Mouse (Mus musculus) lung, adult 2 months (tissue): Measurements from ENCODE around the gene Tlx2. TPM values are rescaled to one million over a fixed set of nuclear protein-coding genes. Genes with fewer than 3 reads are reported as not detected.

Experiments used
- DNase-seq: peaks from one replicate; pipeline ENCODE4 v3.0.0; 2022
- H3K4me1 ChIP-seq: fragments of 200-500 bp; 2 replicates; pipeline ENCODE4 v1.6.1; 2011; ENCODE audit warnings: low read length; ENCODE audit not compliant: control insufficient read depth, insufficient read depth
- H3K4me3 ChIP-seq: fragments of 200-500 bp; replicated peaks from 2 replicates; pipeline ENCODE3; 2011; ENCODE audit warnings: low read depth, mild to moderate bottlenecking, control low read depth, low read length; ENCODE audit errors: extremely low read depth
- CTCF ChIP-seq: fragments of 200-500 bp; IDR thresholded peaks from 2 replicates; pipeline ENCODE4 v1.5.1; 2011; ENCODE audit warnings: mild to moderate bottlenecking, low read length, control low read depth; ENCODE audit not compliant: insufficient read depth
- POLR2A ChIP-seq: fragments of 200-500 bp; IDR thresholded peaks from 2 replicates; pipeline ENCODE4 v1.6.1; 2011; ENCODE audit warnings: low read depth, mild to moderate bottlenecking, control low read depth, low read length, borderline replicate concordance; ENCODE audit errors: extremely low read depth
- WGBS: fragments of 180-500 bp; shearing (Covaris S2); methylation state at CpG from one replicate; pipeline ENCODE4 v1.1.7; 2018; 5-methylcytosine and 5-hydroxymethylcytosine counted together
- polyA plus RNA-seq: library from polyadenylated mRNA; depleted of rRNA; stranded (reverse); fragments of >200 nt; gene quantifications from 2 replicates; pipeline ENCODE4 v1.2.3, GENCODE M21; 2012; rRNA removed

The Tlx2 gene
- polyA plus RNA-seq, 1 experiment: 0.09 TPM

DNA sequence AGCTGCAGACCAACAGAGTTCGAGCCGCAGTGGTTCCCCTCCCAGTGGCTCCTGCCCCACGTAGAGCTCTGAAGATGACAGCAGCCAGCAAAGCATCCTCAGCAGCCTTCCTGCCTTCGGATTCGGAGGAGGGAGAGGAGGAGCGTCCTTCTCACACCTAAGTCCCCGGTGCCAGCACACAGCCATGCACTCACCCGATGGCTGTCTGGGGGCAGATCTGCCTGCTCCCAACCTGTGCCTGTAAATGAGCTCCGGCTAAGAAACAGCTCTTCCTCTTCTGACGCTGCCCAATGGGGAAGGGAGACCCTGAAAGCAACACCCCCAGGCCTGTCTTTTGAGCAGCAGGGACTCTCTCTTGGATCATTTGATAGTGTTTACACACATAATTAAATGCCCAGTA lies 40.3 kb downstream of the Tlx2 start:
- WGBS: 61% methylated on average over 10 of the region's 10 CpGs
- Histone ChIP-seq H3K4me1 (no peaks in the 10 kb centered on the region; the same call in 1 of the 2 replicates), H3K4me3 (no peak overlapping the region)
- DNase-seq: no peak
- TF ChIP-seq POLR2A (no peak), CTCF (no peak)

DNA sequence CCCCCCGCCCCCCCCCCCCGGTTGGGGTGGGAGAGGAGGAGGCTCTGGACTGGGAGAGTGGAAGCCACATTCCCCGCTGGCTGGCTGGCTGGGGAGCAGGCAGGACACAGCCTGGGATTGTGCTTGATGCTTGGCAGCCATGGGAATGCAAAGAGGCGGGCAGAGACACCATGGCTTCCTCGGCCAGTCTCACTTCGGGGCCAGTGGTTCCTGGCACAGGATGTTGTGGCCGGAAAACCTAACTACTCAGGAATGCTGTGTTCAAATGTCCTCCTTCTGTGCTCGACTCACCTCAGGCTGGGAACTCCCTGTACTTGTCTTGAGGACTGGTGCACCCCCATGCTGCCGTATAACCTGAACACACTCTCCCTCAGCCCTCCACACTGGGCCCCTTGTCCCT lies 42.4 kb downstream of the Tlx2 start:
- no peak for DNase-seq
- 25% methylated on average over 8 of the region's 9 CpGs for WGBS
- Histone ChIP-seq H3K4me1 (no peaks in the 10 kb centered on the region; the same call in 1 of the 2 replicates), H3K4me3 (no peak overlapping the region)
- no peak for TF ChIP-seq CTCF

DNA sequence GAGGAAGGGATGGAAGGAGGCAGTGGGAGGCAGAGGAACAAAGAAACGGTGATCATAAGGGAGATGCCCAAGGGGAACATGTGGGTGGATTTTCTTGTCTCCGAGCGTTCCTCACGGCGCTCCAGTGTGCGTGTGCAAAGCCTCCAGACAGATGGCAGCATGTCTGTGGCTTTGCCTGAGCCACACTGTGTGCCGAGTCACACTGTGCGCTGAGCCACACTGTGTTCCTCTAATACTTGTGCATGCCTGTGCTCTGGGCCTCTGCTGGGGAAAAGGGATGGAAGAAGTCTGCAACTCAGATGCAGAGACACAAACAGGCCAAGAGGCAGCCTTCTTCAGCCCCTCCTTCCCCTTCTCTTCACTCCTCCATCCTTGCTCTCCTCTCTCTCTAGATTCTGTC lies 42.8 kb downstream of the Tlx2 start:
- Histone ChIP-seq H3K4me1 (no peaks in the 10 kb centered on the region; the same call in 1 of the 2 replicates), H3K4me3 (no peak overlapping the region)
- 83% methylated on average over 8 of the region's 8 CpGs for WGBS
- TF ChIP-seq POLR2A: no peak
- no peak for DNase-seq

DNA sequence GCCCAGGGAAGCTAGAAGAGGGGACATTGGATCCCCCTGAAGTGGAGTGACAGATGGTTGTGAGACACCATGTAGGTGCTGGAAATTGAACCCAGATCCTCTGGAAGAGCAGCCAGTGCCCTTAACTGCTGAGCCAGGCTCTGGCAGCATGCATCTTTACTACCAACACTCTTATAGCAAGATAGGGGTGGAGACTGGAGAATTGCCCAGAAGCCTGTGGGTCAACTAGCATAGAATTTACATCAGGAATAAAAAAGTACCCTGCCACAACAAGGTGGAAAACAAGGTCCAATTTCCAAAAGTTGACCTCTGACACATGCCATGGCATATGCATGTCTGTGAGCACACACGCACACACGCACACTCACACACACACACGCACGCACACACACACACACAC lies 44.9 kb downstream of the Tlx2 start:
- no peak for DNase-seq
- Histone ChIP-seq H3K4me1 (no peaks in the 10 kb centered on the region; the same call in 1 of the 2 replicates), H3K4me3 (no peak overlapping the region)
- no peak for TF ChIP-seq POLR2A
- TF ChIP-seq CTCF: no peak
- 100% methylated on average over 1 of the region's 4 CpGs for WGBS

DNA sequence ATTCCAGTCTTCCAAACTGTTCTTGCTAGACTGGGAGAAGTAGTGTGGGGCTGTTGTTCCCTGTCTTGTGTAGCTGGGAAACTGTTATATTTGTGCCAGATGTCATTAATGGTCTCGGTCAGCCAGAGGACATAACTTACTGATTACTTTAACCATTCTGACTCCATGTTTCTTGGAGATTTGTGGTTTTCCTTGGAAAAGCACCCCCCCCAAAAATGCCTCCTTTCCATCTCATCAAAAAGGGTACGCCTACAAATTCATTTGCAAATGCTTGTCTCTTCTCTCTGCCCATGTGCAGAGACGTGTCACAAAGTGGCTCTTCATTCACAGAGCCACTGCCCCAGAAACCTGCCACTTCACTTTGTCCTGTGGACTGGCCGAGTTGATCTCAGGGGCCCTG lies 45.7 kb downstream of the Tlx2 start:
- Histone ChIP-seq H3K4me1 (no peaks in the 10 kb centered on the region; the same call in 1 of the 2 replicates), H3K4me3 (no peak overlapping the region)
- WGBS: 57% methylated on average over 4 of the region's 4 CpGs
- no peak for DNase-seq
- no peak for TF ChIP-seq CTCF
- TF ChIP-seq POLR2A: no peak

DNA sequence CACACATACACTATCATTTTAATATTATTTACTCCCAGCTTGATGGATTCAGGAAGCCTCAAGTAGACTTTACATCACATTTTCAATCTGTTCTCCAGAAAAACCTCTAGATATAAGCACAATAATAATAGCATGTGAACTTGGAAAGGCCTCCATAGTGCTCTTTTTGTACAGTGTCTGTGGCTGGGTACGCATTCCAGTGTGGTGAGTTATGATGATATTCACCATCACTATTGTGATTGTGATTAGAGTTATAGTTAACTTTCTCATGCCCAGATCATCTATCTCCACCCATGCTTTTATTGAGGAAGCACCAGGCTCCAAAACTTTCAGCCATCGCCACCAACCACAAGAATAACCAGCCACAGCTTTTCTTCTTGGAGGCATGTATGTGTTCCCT lies 46.3 kb downstream of the Tlx2 start:
- no peak for DNase-seq

DNA sequence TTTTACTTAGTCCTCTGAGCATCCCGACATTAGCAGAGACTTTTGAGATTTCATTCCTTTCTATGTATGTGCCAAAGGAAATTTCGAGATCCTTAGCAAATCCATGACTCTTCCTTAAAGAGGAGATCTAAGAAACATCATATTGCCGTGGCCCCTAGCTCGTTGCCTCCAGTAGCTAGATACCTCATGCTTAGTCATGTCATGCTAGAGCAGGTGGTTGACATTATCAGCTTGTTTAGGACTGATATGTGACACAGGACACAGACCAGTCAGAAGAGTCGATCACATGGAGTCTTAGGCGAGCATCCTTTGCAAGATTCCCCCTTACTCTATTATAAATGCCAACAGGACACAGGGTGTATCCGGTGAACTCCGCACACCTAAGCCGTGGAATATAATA lies 47.1 kb downstream of the Tlx2 start:
- WGBS: 87% methylated on average over 9 of the region's 9 CpGs

More for the DNA sequence above, 46.3 kb downstream of the Tlx2 start:
- no peak for TF ChIP-seq CTCF
- TF ChIP-seq POLR2A: no peak
- H3K4me3 ChIP-seq: no peak overlapping the region
- H3K4me1 ChIP-seq: no peaks in the 10 kb centered on the region; the same call in 1 of the 2 replicates
- WGBS: 91% methylated on average over 2 of the region's 2 CpGs

DNA sequence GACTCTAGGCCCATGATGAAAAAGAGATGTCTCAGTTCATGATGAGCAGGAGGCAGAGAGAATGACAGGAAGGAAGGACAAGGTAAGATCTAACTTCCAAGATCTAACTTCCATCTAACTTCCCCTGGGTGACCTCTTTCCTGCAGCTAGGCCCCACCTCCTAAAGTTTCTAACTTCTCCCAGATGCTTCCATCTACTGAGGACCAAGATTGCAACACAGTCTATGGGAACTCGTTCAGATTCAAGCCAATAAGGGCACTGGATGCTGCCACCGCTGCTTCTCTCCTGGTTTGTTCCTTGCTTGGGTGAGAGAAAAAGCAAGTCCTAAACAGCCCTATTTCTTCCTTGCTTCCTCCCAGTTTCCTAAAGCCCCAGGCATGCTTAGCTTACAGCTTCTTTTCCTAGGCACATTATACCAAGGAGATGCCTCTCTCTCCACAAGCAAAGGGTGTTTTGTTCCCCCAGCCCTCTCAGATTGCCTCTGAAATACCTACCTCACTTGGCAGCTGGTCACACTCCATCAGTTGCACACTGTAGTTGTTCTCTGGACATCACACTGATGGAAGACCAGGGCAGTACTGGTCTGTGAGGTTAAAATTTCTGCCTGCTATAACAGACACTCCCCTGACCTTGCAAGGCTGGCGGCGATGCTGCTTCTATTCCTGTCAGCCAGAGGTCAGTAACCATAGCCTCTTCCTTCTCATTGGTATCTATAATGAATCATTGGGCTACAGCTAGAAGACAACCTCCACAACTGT lies 49.1 kb downstream of the Tlx2 start:
- DNase-seq: no peak
- TF ChIP-seq CTCF (no peak), POLR2A (no peak)
- H3K4me3 ChIP-seq: no peak overlapping the region
- peaks cover 5% of the 10 kb centered on the region; the same call in 1 of the 2 replicates for H3K4me1 ChIP-seq
- 68% methylated on average over 4 of the region's 4 CpGs for WGBS

More for the DNA sequence above, 47.1 kb downstream of the Tlx2 start:
- no peak for DNase-seq
- TF ChIP-seq POLR2A: no peak
- no peak for TF ChIP-seq CTCF
- no peak overlapping the region for H3K4me3 ChIP-seq
- H3K4me1 ChIP-seq: no peaks in the 10 kb centered on the region; the same call in 1 of the 2 replicates

DNA sequence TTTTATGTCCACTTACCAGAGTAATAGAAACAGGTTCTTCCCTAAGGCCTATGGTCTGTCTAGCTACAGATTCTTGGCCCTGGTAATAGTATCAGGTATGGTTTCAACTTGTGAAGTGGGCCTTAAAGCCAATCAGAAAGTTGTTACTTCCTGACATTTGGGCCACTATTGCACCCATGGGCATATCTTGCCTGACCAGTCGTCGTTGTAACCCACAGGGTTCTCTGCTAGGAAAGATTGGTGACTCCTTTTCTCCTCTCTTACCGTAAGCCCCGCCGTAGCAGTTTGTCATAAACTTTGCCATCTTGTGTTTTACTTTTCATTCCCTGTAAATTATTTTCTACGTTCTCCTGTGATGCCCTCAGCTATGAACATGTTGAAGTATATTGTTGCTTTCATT lies 50.0 kb downstream of the Tlx2 start:
- TF ChIP-seq CTCF (no peak), POLR2A (no peak)
- 89% methylated on average over 6 of the region's 6 CpGs for WGBS

DNA sequence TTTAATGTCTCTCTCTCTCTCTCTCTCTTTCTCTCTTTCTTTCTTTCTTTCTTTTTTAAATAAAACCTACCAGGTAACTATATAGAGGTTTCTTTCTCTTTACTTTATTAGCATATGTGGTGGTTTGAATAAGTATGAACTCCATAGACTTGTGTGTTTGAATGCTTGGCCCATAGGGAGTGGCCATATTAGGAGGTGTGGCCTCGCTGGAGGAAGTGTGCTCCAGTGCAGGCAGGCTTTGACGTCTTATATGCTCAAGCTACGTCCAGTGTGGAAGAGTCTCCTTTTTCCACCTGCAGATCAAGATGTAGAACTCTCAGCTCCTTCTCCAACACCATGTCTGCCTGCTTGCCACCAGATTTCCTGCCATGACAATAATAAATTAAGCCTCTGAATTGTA lies 51.0 kb downstream of the Tlx2 start:
- 66% methylated on average over 3 of the region's 3 CpGs for WGBS
- DNase-seq: no peak
- TF ChIP-seq CTCF: no peak
- no peak for TF ChIP-seq POLR2A
- H3K4me3 ChIP-seq: no peak overlapping the region
- peaks cover 10% of the 10 kb centered on the region for H3K4me1 ChIP-seq

More for the DNA sequence above, 50.0 kb downstream of the Tlx2 start:
- Histone ChIP-seq H3K4me1 (peaks cover 6% of the 10 kb centered on the region), H3K4me3 (no peak overlapping the region)
- no peak for DNase-seq

Other genes with a start within 250 kb of the Tlx2 start
- gene Sema4f, start 130.5 kb downstream of the Tlx2 start, polyA plus RNA-seq: 15.3 and 18.3 TPM in 2 replicates
- gene M1ap, start 123.4 kb downstream of the Tlx2 start, polyA plus RNA-seq: 2.3 and 3.5 TPM in 2 replicates
- gene Dok1, start 36.8 kb downstream of the Tlx2 start, polyA plus RNA-seq: 12.6 and 15.1 TPM in 2 replicates
- gene Loxl3, start 36.1 kb downstream of the Tlx2 start, polyA plus RNA-seq: 6.7 and 8.5 TPM in 2 replicates
- 389 and 538 TPM in 2 replicates for gene Aup1, start 15.8 kb downstream of the Tlx2 start, polyA plus RNA-seq
- gene Htra2, start 15.0 kb downstream of the Tlx2 start, polyA plus RNA-seq: 47.7 and 49.3 TPM in 2 replicates
- 3.6 and 4.3 TPM in 2 replicates for gene Dqx1, start 12.4 kb downstream of the Tlx2 start, polyA plus RNA-seq
- 11.0 and 18.5 TPM in 2 replicates for gene Pcgf1, start 7.6 kb upstream of the Tlx2 start, polyA plus RNA-seq
- 4.6 and 9.7 TPM in 2 replicates for gene Lbx2, start 16.1 kb upstream of the Tlx2 start, polyA plus RNA-seq
- 10.2 TPM in 2 replicates for gene Ccdc142, start 31.3 kb upstream of the Tlx2 start, polyA plus RNA-seq
- gene Gm42688, start 31.3 kb upstream of the Tlx2 start, polyA plus RNA-seq: 5.4 and 5.5 TPM in 2 replicates
- 60.3 and 68.7 TPM in 2 replicates for gene Mrpl53, start 38.7 kb upstream of the Tlx2 start, polyA plus RNA-seq
- 40.6 and 44.1 TPM in 2 replicates for gene Mogs, start 45.2 kb upstream of the Tlx2 start, polyA plus RNA-seq
- gene Wbp1, start 51.3 kb upstream of the Tlx2 start, polyA plus RNA-seq: 174 and 211 TPM in 2 replicates
- gene Ino80b, start 55.1 kb upstream of the Tlx2 start, polyA plus RNA-seq: 37.0 and 63.4 TPM in 2 replicates
- 110 and 116 TPM in 2 replicates for gene Rtkn, start 65.2 kb upstream of the Tlx2 start, polyA plus RNA-seq
- 5.3 and 6.9 TPM in 2 replicates for gene Wdr54, start 86.1 kb upstream of the Tlx2 start, polyA plus RNA-seq
- 4.6 and 5.5 TPM in 2 replicates for gene 1700003E16Rik, start 86.1 kb upstream of the Tlx2 start, polyA plus RNA-seq
- 146 and 155 TPM in 2 replicates for gene Dctn1, start 95.6 kb upstream of the Tlx2 start, polyA plus RNA-seq
- 56.7 and 62.3 TPM in 2 replicates for gene Slc4a5, start 149.5 kb upstream of the Tlx2 start, polyA plus RNA-seq